Mouse (Mus musculus) thymus, postnatal 25 days (tissue): ENCODE results near the gene Ramp3.

Experiments used
- DNase-seq: peaks from one replicate; pipeline ENCODE4 v3.0.0; 2022

Ramp3 gene

GRCm38 (mm10) chr11:6658271-6658670, at the start of gene Ramp3:
TSS of gene Ramp3 (plus strand) at chr11:6658521.
- peak; percentile 46 for DNase-seq

GRCm38 (mm10) chr11:6615250-6616205, 42.8 kb upstream of the Ramp3 start:
- DNase-seq: no peak

GRCm38 (mm10) chr11:6623704-6624103, 34.6 kb upstream of the Ramp3 start:
- DNase-seq: no peak

GRCm38 (mm10) chr11:6624619-6625382, 33.5 kb upstream of the Ramp3 start:
- no peak for DNase-seq

- peak; percentile 91 for DNase-seq
Observed at GRCm38 (mm10) chr11:6625478-6626387, 32.6 kb upstream of the Ramp3 start, which contains the start of gene Tbrg4. TSS of gene Tbrg4 (minus strand) at chr11:6626067.

GRCm38 (mm10) chr11:6626388-6626772, 31.9 kb upstream of the Ramp3 start:
- DNase-seq: no peak

GRCm38 (mm10) chr11:6627731-6628130, 30.6 kb upstream of the Ramp3 start:
- peak; percentile 47 for DNase-seq

- DNase-seq: peak; percentile 63
Observed at GRCm38 (mm10) chr11:6628568-6628967, 29.8 kb upstream of the Ramp3 start.

- peak; percentile 33 for DNase-seq
Observed at GRCm38 (mm10) chr11:6629655-6630054, 28.7 kb upstream of the Ramp3 start.

- DNase-seq: peak; percentile 42
Observed at GRCm38 (mm10) chr11:6636150-6636549, 22.2 kb upstream of the Ramp3 start.

GRCm38 (mm10) chr11:6638537-6638936, 19.8 kb upstream of the Ramp3 start, which contains the start of gene Wap:
TSS of gene Wap (minus strand) at chr11:6638637.
- DNase-seq: no peak

GRCm38 (mm10) chr11:6639072-6639471, 19.2 kb upstream of the Ramp3 start:
- DNase-seq: no peak

GRCm38 (mm10) chr11:6644566-6644965, 13.8 kb upstream of the Ramp3 start:
- no peak for DNase-seq

GRCm38 (mm10) chr11:6647831-6648724, 10.2 kb upstream of the Ramp3 start:
- DNase-seq: no peak

GRCm38 (mm10) chr11:6650519-6650918, 7.8 kb upstream of the Ramp3 start:
- peak; percentile 73 for DNase-seq

- DNase-seq: peak; percentile 40
Observed at GRCm38 (mm10) chr11:6652978-6653377, 5.3 kb upstream of the Ramp3 start.

- DNase-seq: peak; percentile 84
Observed at GRCm38 (mm10) chr11:6654903-6655302, 3.4 kb upstream of the Ramp3 start.

GRCm38 (mm10) chr11:6661206-6661605, 2.9 kb downstream of the Ramp3 start:
- no peak for DNase-seq

- no peak for DNase-seq
Observed at GRCm38 (mm10) chr11:6666634-6667033, 8.3 kb downstream of the Ramp3 start.

GRCm38 (mm10) chr11:6669041-6669440, 10.7 kb downstream of the Ramp3 start:
- no peak for DNase-seq

GRCm38 (mm10) chr11:6670044-6670443, 11.7 kb downstream of the Ramp3 start:
- DNase-seq: no peak
